Mouse (Mus musculus) retina, postnatal 1 day (tissue): ENCODE measurements at regions not wholly inside any gene's neighbourhood (a gene's known extent, or its start where the extent isn't known, plus 50 kb on each side); places are given as distances from the start of the nearest gene placed in this dataset.

Experiments used
- DNase-seq: peaks from one replicate; pipeline ENCODE4 v3.0.0-alpha.2; 2012

DNA sequence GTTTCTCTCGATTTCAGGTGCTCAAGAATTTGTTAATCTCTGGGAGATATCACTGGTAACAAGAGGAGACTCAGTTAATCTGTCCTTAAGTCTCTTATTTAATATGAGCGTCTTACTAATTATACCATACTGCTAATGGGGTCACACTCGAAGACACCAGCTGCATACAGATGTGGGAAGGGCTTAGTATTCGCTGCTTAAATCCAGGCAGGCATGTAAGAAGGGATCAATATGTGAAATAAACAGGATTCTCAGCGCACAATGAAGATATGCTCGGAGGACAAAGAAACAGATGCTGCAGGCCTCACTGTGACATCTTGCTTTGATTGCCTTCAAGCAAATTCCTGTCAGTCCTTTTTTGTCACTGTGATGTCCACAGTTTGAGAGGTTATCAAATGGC, 108.3 kb downstream of the Zwint start:
- DNase-seq, result peak; percentile 9

DNA sequence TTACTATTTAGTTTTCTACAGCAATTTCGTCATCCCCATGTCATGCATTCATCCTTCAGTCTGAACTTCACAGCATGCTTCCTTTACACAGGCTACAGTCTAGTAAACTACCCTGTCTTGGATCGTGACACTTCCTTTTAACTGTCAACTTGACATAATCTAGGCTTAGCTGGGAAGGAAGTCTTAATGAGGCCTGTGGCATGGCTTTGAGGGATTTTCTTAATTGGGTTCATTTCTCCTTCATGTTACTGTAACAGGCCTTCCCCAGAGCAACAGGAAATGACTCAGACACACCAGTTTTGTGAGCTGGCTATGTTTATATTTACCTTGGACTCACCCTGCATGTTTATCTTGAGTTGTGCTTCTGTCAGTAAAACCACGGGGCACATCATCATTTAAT, 123.7 kb downstream of the Zwint start:
- DNase-seq, result peak; percentile 5

- DNase-seq, result no peak
These were observed 157.0 kb downstream of the Zwint start for GRCm38 (mm10) chr10:72811614-72812013.

GRCm38 (mm10) chr10:72847358-72848082, 192.9 kb downstream of the Zwint start:
- DNase-seq, result no peak

GRCm38 (mm10) chr10:72867956-72868355, 213.3 kb downstream of the Zwint start:
- peak; percentile 32 for DNase-seq
